Mouse (Mus musculus): ENCODE measurements around the gene Stat5b. TPM values are rescaled to one million over a fixed set of nuclear protein-coding genes. Genes with fewer than 3 reads are reported as not detected.

Gene Stat5b
- 33.2 and 45.2 TPM in 2 replicates for polyA plus RNA-seq (2012; rRNA removed)

- H3K4me1 ChIP-seq (ENCODE audit: control insufficient read depth, insufficient read depth, insufficient read length), result no peaks in the 10 kb centered on the region; the same call in 1 of the 2 replicates
Observed at GRCm38 (mm10) chr11:100850038-100850777, at the start of gene Stat5b. TSS of gene Stat5b (minus strand) at chr11:100850724.

GRCm38 (mm10) chr11:100898441-100899199, 48.1 kb upstream of the Stat5b start:
- no peaks in the 10 kb centered on the region for H3K4me1 ChIP-seq (ENCODE audit: control insufficient read depth, insufficient read depth, insufficient read length)
- 83% methylated on average over 16 of the region's 16 CpGs for WGBS
- H3K27me3 ChIP-seq (ENCODE audit: control insufficient read depth, insufficient read depth, low read length), result no peaks in the 10 kb centered on the region
- H3K27ac ChIP-seq (ENCODE audit: insufficient read depth, low read length), result no peak overlapping the region
- DNase-seq (ENCODE audit: low read depth in 1 of 2, low spot score in 2 of 2), result no peak
- no peak overlapping the region for H3K4me3 ChIP-seq (ENCODE audit: extremely low read depth, insufficient read depth, insufficient read length)
- TF ChIP-seq CTCF (IDR thresholded peaks at IDR 0.05; ENCODE audit: extremely low read depth, insufficient read depth, insufficient read length, insufficient replicate concordance), result no peak
- TF ChIP-seq POLR2A (IDR thresholded peaks at IDR 0.05; ENCODE audit: low read depth, low read length), result no peak
- H3K36me3 ChIP-seq (ENCODE audit: control insufficient read depth, insufficient read depth, low read length), result peaks cover 45% of the 10 kb centered on the region

More at GRCm38 (mm10) chr11:100850038-100850777, at the start of gene Stat5b:
- peak; percentile 54 to 83 for DNase-seq (ENCODE audit: low read depth in 1 of 2, low spot score in 2 of 2)
- 1% methylated on average over 98 of the region's 104 CpGs for WGBS
- H3K27me3 ChIP-seq (ENCODE audit: control insufficient read depth, insufficient read depth, low read length), result no peaks in the 10 kb centered on the region
- H3K36me3 ChIP-seq (ENCODE audit: control insufficient read depth, insufficient read depth, low read length), result no peaks in the 10 kb centered on the region
- peak within 1 kb of the TSS; percentile 89 for H3K4me3 ChIP-seq (ENCODE audit: extremely low read depth, insufficient read depth, insufficient read length)
- TF ChIP-seq POLR2A (IDR thresholded peaks at IDR 0.05; ENCODE audit: low read depth, low read length) (peak; percentile 48; the same call in 1 of the 2 replicates), CTCF (IDR thresholded peaks at IDR 0.05; ENCODE audit: extremely low read depth, insufficient read depth, insufficient read length, insufficient replicate concordance) (no peak)
- peak within 1 kb of the TSS; percentile 84 for H3K27ac ChIP-seq (ENCODE audit: insufficient read depth, low read length)

GRCm38 (mm10) chr11:100897294-100898231, 47.0 kb upstream of the Stat5b start:
- no peak overlapping the region for H3K4me3 ChIP-seq (ENCODE audit: extremely low read depth, insufficient read depth, insufficient read length)
- H3K4me1 ChIP-seq (ENCODE audit: control insufficient read depth, insufficient read depth, insufficient read length), result no peaks in the 10 kb centered on the region
- H3K36me3 ChIP-seq (ENCODE audit: control insufficient read depth, insufficient read depth, low read length), result peaks cover 46% of the 10 kb centered on the region
- H3K27ac ChIP-seq (ENCODE audit: insufficient read depth, low read length), result no peak overlapping the region
- WGBS, result 58% methylated on average over 7 of the region's 7 CpGs
- TF ChIP-seq POLR2A (IDR thresholded peaks at IDR 0.05; ENCODE audit: low read depth, low read length), result no peak
- TF ChIP-seq CTCF (IDR thresholded peaks at IDR 0.05; ENCODE audit: extremely low read depth, insufficient read depth, insufficient read length, insufficient replicate concordance), result no peak
- H3K27me3 ChIP-seq (ENCODE audit: control insufficient read depth, insufficient read depth, low read length), result no peaks in the 10 kb centered on the region
- no peak for DNase-seq (ENCODE audit: low read depth in 1 of 2, low spot score in 2 of 2)

GRCm38 (mm10) chr11:100896078-100896477, 45.6 kb upstream of the Stat5b start:
- Histone ChIP-seq H3K27me3 (ENCODE audit: control insufficient read depth, insufficient read depth, low read length) (no peaks in the 10 kb centered on the region), H3K36me3 (ENCODE audit: control insufficient read depth, insufficient read depth, low read length) (peaks cover 44% of the 10 kb centered on the region), H3K4me1 (ENCODE audit: control insufficient read depth, insufficient read depth, insufficient read length) (no peaks in the 10 kb centered on the region), H3K4me3 (ENCODE audit: extremely low read depth, insufficient read depth, insufficient read length) (no peak overlapping the region), H3K27ac (ENCODE audit: insufficient read depth, low read length) (no peak overlapping the region)
- TF ChIP-seq CTCF (IDR thresholded peaks at IDR 0.05; ENCODE audit: extremely low read depth, insufficient read depth, insufficient read length, insufficient replicate concordance) (no peak), POLR2A (IDR thresholded peaks at IDR 0.05; ENCODE audit: low read depth, low read length) (no peak)
- no peak for DNase-seq (ENCODE audit: low read depth in 1 of 2, low spot score in 2 of 2)
- 88% methylated on average over 10 of the region's 10 CpGs for WGBS

- no peak overlapping the region for H3K27ac ChIP-seq (ENCODE audit: insufficient read depth, low read length)
- WGBS, result 89% methylated on average over 9 of the region's 9 CpGs
- peaks cover 45% of the 10 kb centered on the region for H3K36me3 ChIP-seq (ENCODE audit: control insufficient read depth, insufficient read depth, low read length)
- no peak overlapping the region for H3K4me3 ChIP-seq (ENCODE audit: extremely low read depth, insufficient read depth, insufficient read length)
- no peaks in the 10 kb centered on the region for H3K27me3 ChIP-seq (ENCODE audit: control insufficient read depth, insufficient read depth, low read length)
- TF ChIP-seq CTCF (IDR thresholded peaks at IDR 0.05; ENCODE audit: extremely low read depth, insufficient read depth, insufficient read length, insufficient replicate concordance), result no peak
- DNase-seq (ENCODE audit: low read depth in 1 of 2, low spot score in 2 of 2), result no peak
- H3K4me1 ChIP-seq (ENCODE audit: control insufficient read depth, insufficient read depth, insufficient read length), result no peaks in the 10 kb centered on the region
Observed at GRCm38 (mm10) chr11:100894146-100894918, 43.8 kb upstream of the Stat5b start.

- peak; percentile 100 for TF ChIP-seq CTCF (IDR thresholded peaks at IDR 0.05; ENCODE audit: extremely low read depth, insufficient read depth, insufficient read length, insufficient replicate concordance)
- no peak for TF ChIP-seq POLR2A (IDR thresholded peaks at IDR 0.05; ENCODE audit: low read depth, low read length)
- Histone ChIP-seq H3K27me3 (ENCODE audit: control insufficient read depth, insufficient read depth, low read length) (no peaks in the 10 kb centered on the region), H3K4me1 (ENCODE audit: control insufficient read depth, insufficient read depth, insufficient read length) (no peaks in the 10 kb centered on the region), H3K27ac (ENCODE audit: insufficient read depth, low read length) (no peak overlapping the region), H3K4me3 (ENCODE audit: extremely low read depth, insufficient read depth, insufficient read length) (no peak overlapping the region), H3K36me3 (ENCODE audit: control insufficient read depth, insufficient read depth, low read length) (peaks cover 47% of the 10 kb centered on the region)
- DNase-seq (ENCODE audit: low read depth in 1 of 2, low spot score in 2 of 2), result peak; percentile 81 to 83
- 19% methylated on average over 9 of the region's 9 CpGs for WGBS
Observed at GRCm38 (mm10) chr11:100893482-100893881, 43.0 kb upstream of the Stat5b start.

All from spleen, adult 2 months (tissue).